8 mouse cellular contexts compared by ENCODE assay signal in the genomic region with DNA sequence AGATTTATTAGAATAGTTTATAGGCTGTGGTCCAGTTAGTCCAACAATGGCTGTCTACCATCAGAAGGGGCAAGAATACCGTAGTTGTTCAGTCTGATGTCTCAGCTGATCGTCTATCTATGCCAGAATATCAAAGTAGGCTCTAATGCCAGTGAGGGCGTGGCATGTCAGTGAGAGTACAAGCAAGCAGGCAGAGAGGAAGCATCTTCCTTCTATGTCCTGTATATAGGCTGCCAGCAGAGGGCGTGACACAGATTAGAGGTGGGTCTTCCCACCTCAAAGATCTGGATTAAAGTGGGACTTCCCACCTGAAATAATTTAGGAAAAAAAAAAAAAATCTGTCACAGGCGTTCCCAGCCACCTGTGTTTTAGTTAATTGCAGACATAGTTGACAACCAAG. TPM values are rescaled to one million over a fixed set of nuclear protein-coding genes. Genes with fewer than 3 reads are reported as not detected.
DNase-seq lines count a peak whose midpoint lies in the region; ATAC-seq and TF ChIP-seq lines count a peak whose summit lies in the region.

No protein-coding gene starts in this region.

- ATAC-seq in heart, postnatal 0 days (ENCODE audit: insufficient read depth, low read depth): no peak
- no peak for ATAC-seq in embryonic facial prominence, embryonic 14.5 days (ENCODE audit: low read depth)
- no peak for ATAC-seq in stomach, postnatal 0 days (ENCODE audit: low FRiP score, low TSS enrichment)

- DNase-seq in heart, postnatal 0 days (ENCODE audit: low spot score): no peak
- DNase-seq in heart, adult 8-10 months (ENCODE audit: low spot score): no peak
- DNase-seq in thymus, adult 2 months: peak; percentile 31
- DNase-seq in thymus, postnatal 25 days: no peak
- peak; percentile 19 for DNase-seq in embryonic facial prominence, embryonic 14.5 days (ENCODE audit: low spot score)
- no peak for DNase-seq in stomach, postnatal 0 days (ENCODE audit: low spot score)
- DNase-seq in left cerebral cortex, postnatal 36 days (ENCODE audit: low spot score in 2 of 2): no peak
- DNase-seq in heart, postnatal 36 days: no peak

- TF ChIP-seq CTCF in heart, postnatal 0 days (IDR thresholded peaks at IDR 0.05; ENCODE audit: low read depth): peak; percentile 41
- no peak for TF ChIP-seq CTCF in thymus, adult 2 months (IDR thresholded peaks at IDR 0.05; ENCODE audit: borderline replicate concordance, control insufficient read depth, extremely low read depth, insufficient read depth, low read length, poor library complexity)
- TF ChIP-seq CTCF in stomach, postnatal 0 days (IDR thresholded peaks at IDR 0.05; ENCODE audit: low read depth): peak; percentile 62

- no peak for TF ChIP-seq POLR2A in thymus, adult 2 months (IDR thresholded peaks at IDR 0.05; ENCODE audit: control insufficient read depth, extremely low read depth, insufficient read depth, low read length, poor library complexity)

- intact Hi-C loops in left cerebral cortex, postnatal 36 days (cut with DNase I): no loop called here
- intact Hi-C loops in heart, postnatal 36 days (cut with DNase I): no loop called here

- no peak overlapping the region for H3K9ac ChIP-seq in heart, postnatal 0 days (replicated peaks; ENCODE audit: low read depth, low read length)
- no peak overlapping the region for H3K9ac ChIP-seq in embryonic facial prominence, embryonic 14.5 days (ENCODE audit: low read depth, low read length)
- no peak overlapping the region for H3K9ac ChIP-seq in stomach, postnatal 0 days (ENCODE audit: low read length)

- H3K36me3 ChIP-seq in heart, postnatal 0 days (replicated peaks; ENCODE audit: control insufficient read depth, insufficient read depth, low read length): peaks cover 26% of the 10 kb centered on the region
- peaks cover 16% of the 10 kb centered on the region for H3K36me3 ChIP-seq in thymus, adult 2 months (ENCODE audit: control insufficient read depth, insufficient read depth, low read length)
- H3K36me3 ChIP-seq in embryonic facial prominence, embryonic 14.5 days (ENCODE audit: control insufficient read depth, insufficient read depth, low read length): peaks cover 35% of the 10 kb centered on the region
- peaks cover 19% of the 10 kb centered on the region for H3K36me3 ChIP-seq in stomach, postnatal 0 days (ENCODE audit: control insufficient read depth, insufficient read depth, low read length)

- WGBS in heart, postnatal 0 days: 29% methylated on average over 5 of the region's 5 CpGs
- WGBS in thymus, adult 2 months: 37% methylated on average over 5 of the region's 5 CpGs
- 33% methylated on average over 5 of the region's 5 CpGs for WGBS in embryonic facial prominence, embryonic 14.5 days
- 35% methylated on average over 5 of the region's 5 CpGs for WGBS in stomach, postnatal 0 days

- no peak for TF ChIP-seq EP300 in heart, postnatal 0 days (IDR thresholded peaks at IDR 0.05; ENCODE audit: low read depth)
- TF ChIP-seq EP300 in stomach, postnatal 0 days (optimal IDR thresholded peaks at IDR 0.05): no peak

- H3K4me3 ChIP-seq in heart, postnatal 0 days (ENCODE audit: low read depth, low read length): no peak overlapping the region
- H3K4me3 ChIP-seq in thymus, adult 2 months (ENCODE audit: control insufficient read depth, insufficient read depth, low read length): no peak overlapping the region
- no peak overlapping the region for H3K4me3 ChIP-seq in embryonic facial prominence, embryonic 14.5 days (ENCODE audit: low read depth, low read length)
- no peak overlapping the region for H3K4me3 ChIP-seq in stomach, postnatal 0 days (ENCODE audit: low read depth, low read length)

- no peak overlapping the region for H3K4me2 ChIP-seq in heart, postnatal 0 days (ENCODE audit: low read depth, low read length)
- no peak overlapping the region for H3K4me2 ChIP-seq in embryonic facial prominence, embryonic 14.5 days (ENCODE audit: low read depth, low read length)
- H3K4me2 ChIP-seq in stomach, postnatal 0 days (replicated peaks; ENCODE audit: low read depth): no peak overlapping the region

- no peaks in the 10 kb centered on the region for H3K9me3 ChIP-seq in heart, postnatal 0 days (replicated peaks; ENCODE audit: control insufficient read depth, low read length)
- H3K9me3 ChIP-seq in embryonic facial prominence, embryonic 14.5 days (ENCODE audit: control insufficient read depth, low read length): no peaks in the 10 kb centered on the region
- no peaks in the 10 kb centered on the region for H3K9me3 ChIP-seq in stomach, postnatal 0 days (ENCODE audit: control insufficient read depth, low read length)

- no peaks in the 10 kb centered on the region for H3K27me3 ChIP-seq in heart, postnatal 0 days (ENCODE audit: control insufficient read depth, insufficient read depth, low read length)
- H3K27me3 ChIP-seq in thymus, adult 2 months (ENCODE audit: control insufficient read depth, insufficient read depth, low read length): no peaks in the 10 kb centered on the region
- no peaks in the 10 kb centered on the region for H3K27me3 ChIP-seq in embryonic facial prominence, embryonic 14.5 days (replicated peaks; ENCODE audit: control insufficient read depth, insufficient read depth, low read length)
- no peaks in the 10 kb centered on the region for H3K27me3 ChIP-seq in stomach, postnatal 0 days (ENCODE audit: control insufficient read depth, insufficient read depth, low read length)

- peaks cover 7% of the 10 kb centered on the region; the same call in 1 of the 2 replicates for H3K4me1 ChIP-seq in heart, postnatal 0 days (ENCODE audit: control insufficient read depth, insufficient read depth)
- H3K4me1 ChIP-seq in thymus, adult 2 months (replicated peaks; ENCODE audit: control insufficient read depth, insufficient read depth, low read length): no peaks in the 10 kb centered on the region
- H3K4me1 ChIP-seq in embryonic facial prominence, embryonic 14.5 days (ENCODE audit: control insufficient read depth, insufficient read depth, low read length): no peaks in the 10 kb centered on the region
- H3K4me1 ChIP-seq in stomach, postnatal 0 days (replicated peaks; ENCODE audit: control insufficient read depth, insufficient read depth): no peaks in the 10 kb centered on the region

- no peak overlapping the region for H3K27ac ChIP-seq in heart, postnatal 0 days (ENCODE audit: low read depth)
- no peak overlapping the region for H3K27ac ChIP-seq in thymus, adult 2 months (ENCODE audit: control insufficient read depth, insufficient read depth, low read length)
- no peak overlapping the region for H3K27ac ChIP-seq in embryonic facial prominence, embryonic 14.5 days (replicated peaks; ENCODE audit: low read depth, low read length)
- H3K27ac ChIP-seq in stomach, postnatal 0 days (replicated peaks): no peak overlapping the region

RNA-seq across cellular contexts. Expression of gene Toe1, which starts 7.5 kb away (rescaled TPM):
- total RNA-seq in heart, postnatal 0 days (2014; rRNA removed; ENCODE audit: low replicate concordance): 20.3 and 46.9 TPM in 2 replicates
- polyA plus RNA-seq in heart, postnatal 0 days (2015; fragmentation: Nextera tagmentation; extraction: Ambion mirVana): 17.3 and 17.5 TPM in 2 replicates
- 1 to 10 TPM; 4.2 to 8.2 (median 5.4) TPM for total RNA-seq in heart, adult 8-10 months (2022)
- 42.8 and 44.8 TPM in 2 replicates for polyA plus RNA-seq in thymus, adult 2 months (2012; rRNA removed)
- polyA plus RNA-seq in embryonic facial prominence, embryonic 14.5 days (2014; fragmentation: Nextera tagmentation; extraction: Ambion mirVana): 29.8 and 32.2 TPM in 2 replicates
- 16.0 and 17.3 TPM in 2 replicates for polyA plus RNA-seq in stomach, postnatal 0 days (2015; fragmentation: Nextera tagmentation; extraction: Ambion mirVana)
- total RNA-seq in left cerebral cortex, postnatal 36 days (2021): 10 to 100 TPM; 10.7 to 12.1 TPM
- 1 to 10 TPM; 8.2 to 8.9 TPM for total RNA-seq in heart, postnatal 36 days (2021)

RNA-seq across cellular contexts. Expression of gene Mutyh, which starts 7.6 kb away (rescaled TPM):
- 2.6 and 6.9 TPM in 2 replicates for total RNA-seq in heart, postnatal 0 days (2014; rRNA removed; ENCODE audit: low replicate concordance)
- 3.9 and 4.4 TPM in 2 replicates for polyA plus RNA-seq in heart, postnatal 0 days (2015; fragmentation: Nextera tagmentation; extraction: Ambion mirVana)
- total RNA-seq in heart, adult 8-10 months (2022): 1 to 10 TPM in 3 of 4 experiments, under 1 TPM in 1; 0.95 to 1.3 (median 1.1) TPM
- polyA plus RNA-seq in thymus, adult 2 months (2012; rRNA removed): 31.6 and 32.0 TPM in 2 replicates
- 8.2 and 10.2 TPM in 2 replicates for polyA plus RNA-seq in embryonic facial prominence, embryonic 14.5 days (2014; fragmentation: Nextera tagmentation; extraction: Ambion mirVana)
- polyA plus RNA-seq in stomach, postnatal 0 days (2015; fragmentation: Nextera tagmentation; extraction: Ambion mirVana): 3.1 and 3.9 TPM in 2 replicates
- 1 to 10 TPM; 1.6 to 3.0 TPM for total RNA-seq in left cerebral cortex, postnatal 36 days (2021)
- total RNA-seq in heart, postnatal 36 days (2021): 1 to 10 TPM in 1 of 2 experiments, under 1 TPM in 1; 0.60 to 2.0 TPM

RNA-seq across cellular contexts. Expression of gene Hpdl, which starts 21.6 kb away (rescaled TPM):
- total RNA-seq in heart, postnatal 0 days (2014; rRNA removed; ENCODE audit: low replicate concordance): 2.2 and 3.4 TPM in 2 replicates
- 2.1 and 2.9 TPM in 2 replicates for polyA plus RNA-seq in heart, postnatal 0 days (2015; fragmentation: Nextera tagmentation; extraction: Ambion mirVana)
- total RNA-seq in heart, adult 8-10 months (2022): 1 to 10 TPM; 2.9 to 6.1 (median 3.9) TPM
- polyA plus RNA-seq in thymus, adult 2 months (2012; rRNA removed): 0.58 and 0.73 TPM in 2 replicates
- 1.1 and 1.2 TPM in 2 replicates for polyA plus RNA-seq in embryonic facial prominence, embryonic 14.5 days (2014; fragmentation: Nextera tagmentation; extraction: Ambion mirVana)
- 0.51 and 0.85 TPM in 2 replicates for polyA plus RNA-seq in stomach, postnatal 0 days (2015; fragmentation: Nextera tagmentation; extraction: Ambion mirVana)
- 1 to 10 TPM in 1 of 2 experiments, under 1 TPM in 1; 0.72 to 1.1 TPM for total RNA-seq in left cerebral cortex, postnatal 36 days (2021)
- total RNA-seq in heart, postnatal 36 days (2021): 1 to 10 TPM; 4.3 to 5.1 TPM

Comparison
In these comparisons a context has a peak if more than half of its experiments do, and no peak if none do; other contexts are left out.
1. DNase-seq: peak in thymus, adult 2 months (single experiment) and embryonic facial prominence, embryonic 14.5 days (single experiment); none in heart, postnatal 0 days (single experiment), heart, adult 8-10 months (single experiment), thymus, postnatal 25 days (single experiment), stomach, postnatal 0 days (single experiment), left cerebral cortex, postnatal 36 days (0 of 2) and heart, postnatal 36 days (0 of 2).